Mouse (Mus musculus): ENCODE data around the gene Wbp2.
A peak's percentile ranks its signal among the peaks of the same experiment; 100 is the strongest.
"Not testable (repeated sequence)": the region's sequence is repeated elsewhere in the genome, so short reads cannot be mapped to it uniquely, and the experiment has no call there.

Wbp2 gene

DNA sequence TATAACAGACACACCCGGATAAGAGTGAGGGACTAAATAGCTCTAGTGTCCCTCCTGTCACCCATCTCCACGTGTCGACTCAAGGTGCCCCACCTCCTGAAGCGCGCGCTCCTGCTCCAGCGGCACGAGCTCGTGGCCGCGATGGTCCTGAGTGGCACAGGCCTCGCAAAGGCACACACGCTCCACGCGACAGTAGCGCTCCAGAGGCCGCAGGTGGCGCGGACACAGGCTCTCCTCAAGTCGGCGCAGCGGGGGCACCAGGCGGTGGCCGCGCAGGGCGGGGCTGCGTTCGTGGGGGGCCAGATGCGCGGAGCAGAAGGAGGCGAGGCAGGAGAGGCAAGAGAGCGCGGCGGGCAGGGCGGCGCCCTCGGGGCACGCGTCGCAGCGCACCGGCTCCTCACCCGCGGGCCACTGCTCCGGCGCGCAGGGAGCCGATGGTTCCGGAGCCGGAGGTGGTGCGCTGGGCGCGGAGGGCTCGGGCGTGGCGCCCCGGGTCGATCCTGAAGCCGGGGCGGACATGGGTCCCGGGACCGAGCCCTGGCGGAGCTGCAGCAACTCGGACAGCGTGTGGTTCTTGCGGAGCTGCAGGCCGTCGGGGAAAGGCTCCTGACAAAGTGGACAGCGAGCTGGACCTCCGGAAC, 22.8 kb upstream of the Wbp2 start:
- no peak for DNase-seq (ENCODE audit: low spot score)

DNA sequence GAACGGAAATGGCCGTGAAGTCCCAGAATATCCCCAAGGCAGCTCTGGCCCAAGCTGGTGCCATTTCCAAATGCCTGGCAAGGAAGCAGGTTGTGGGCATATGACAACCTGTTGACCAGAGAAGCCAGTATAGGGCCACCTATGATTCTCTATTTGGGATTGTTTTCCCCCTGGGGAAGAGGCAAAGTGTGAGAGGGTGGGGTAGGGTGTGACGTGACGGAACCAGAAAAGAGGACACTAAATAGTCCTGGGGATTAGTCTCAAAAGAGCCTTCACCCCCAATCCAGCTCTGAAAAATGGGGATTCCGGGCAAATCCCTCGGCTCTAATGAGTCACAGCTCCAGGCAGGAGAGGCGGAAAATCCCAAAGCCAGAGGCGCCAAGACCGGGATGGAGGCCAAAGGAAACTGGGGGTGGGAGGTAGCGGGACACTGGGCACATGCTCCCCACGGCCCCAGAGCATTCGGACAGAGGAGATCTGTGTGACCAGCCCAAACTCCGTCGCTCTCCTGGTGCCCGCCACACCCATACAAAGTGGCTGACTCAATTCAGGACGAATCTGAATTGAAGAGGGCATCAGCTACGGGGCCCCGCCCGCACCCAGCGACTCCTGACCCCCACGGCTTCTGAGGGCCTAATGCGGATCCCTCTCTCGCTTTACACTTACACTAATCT, 21.8 kb upstream of the Wbp2 start:
- peak; percentile 62 for DNase-seq (ENCODE audit: low spot score)

DNA sequence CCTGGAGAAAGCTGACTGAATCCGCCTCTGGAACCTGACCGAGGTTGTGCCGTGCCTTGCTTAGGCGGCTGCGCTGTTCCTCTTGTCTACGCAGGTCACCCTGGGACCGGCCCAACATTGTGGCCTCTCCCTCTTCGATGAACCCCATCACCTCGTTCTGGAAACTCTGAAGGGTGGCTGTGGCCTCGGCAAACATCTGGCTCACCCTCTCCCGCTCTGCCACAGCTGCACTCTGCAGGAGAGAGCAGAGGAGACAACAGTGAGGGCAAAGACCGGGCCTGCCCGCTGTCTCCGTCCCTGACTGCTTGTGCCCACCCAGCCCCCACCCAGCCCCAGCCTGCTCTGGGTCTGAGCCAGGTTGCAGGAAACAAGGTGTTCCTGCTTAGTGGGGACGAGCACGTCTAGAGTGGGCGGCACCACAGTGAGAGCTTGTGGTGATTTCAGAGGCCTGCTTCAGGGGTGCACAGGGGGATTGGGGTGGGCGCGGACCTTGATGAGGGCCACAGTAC, 21.0 kb upstream of the Wbp2 start:
- DNase-seq (ENCODE audit: low spot score), result no peak

DNA sequence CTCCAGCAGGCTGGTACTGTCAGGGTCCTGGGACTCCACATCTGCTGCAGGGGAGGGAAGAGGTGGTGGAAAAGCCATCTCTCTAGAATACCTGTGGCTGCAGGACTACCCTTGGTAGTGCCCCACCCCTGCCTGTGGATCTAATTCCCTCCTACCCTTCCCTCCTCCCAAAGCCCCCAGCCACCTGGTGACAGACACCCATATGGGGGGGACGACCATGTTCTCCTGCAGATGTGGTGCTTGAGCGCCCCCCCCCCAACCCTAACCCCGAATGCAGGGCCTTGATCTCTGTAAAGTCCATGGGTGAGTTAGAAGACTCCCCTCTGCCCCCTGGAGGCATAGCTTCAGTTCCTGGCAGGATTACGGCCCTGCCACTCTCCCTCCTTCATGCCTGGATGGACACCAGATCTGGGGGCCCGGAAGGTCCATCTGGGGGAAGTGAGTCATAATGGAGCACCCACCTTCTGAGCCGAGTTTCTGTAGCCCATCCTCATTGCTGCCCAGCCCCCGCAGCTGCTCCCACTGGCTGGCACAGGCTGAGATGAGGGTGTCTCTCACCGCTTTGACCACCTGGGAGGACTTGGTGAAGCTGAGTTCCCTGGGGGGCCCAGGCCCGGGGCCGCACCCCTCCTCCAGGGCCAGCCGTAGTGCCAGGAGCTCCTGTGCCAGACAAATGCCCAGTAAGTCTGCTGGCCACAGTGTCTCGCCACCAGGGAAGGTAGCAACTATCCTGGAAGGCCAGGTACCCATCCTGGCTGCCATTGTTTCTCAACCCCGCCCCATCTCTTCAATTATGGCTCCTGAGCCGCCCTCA, 20.4 kb upstream of the Wbp2 start:
- DNase-seq (ENCODE audit: low spot score), result no peak

DNA sequence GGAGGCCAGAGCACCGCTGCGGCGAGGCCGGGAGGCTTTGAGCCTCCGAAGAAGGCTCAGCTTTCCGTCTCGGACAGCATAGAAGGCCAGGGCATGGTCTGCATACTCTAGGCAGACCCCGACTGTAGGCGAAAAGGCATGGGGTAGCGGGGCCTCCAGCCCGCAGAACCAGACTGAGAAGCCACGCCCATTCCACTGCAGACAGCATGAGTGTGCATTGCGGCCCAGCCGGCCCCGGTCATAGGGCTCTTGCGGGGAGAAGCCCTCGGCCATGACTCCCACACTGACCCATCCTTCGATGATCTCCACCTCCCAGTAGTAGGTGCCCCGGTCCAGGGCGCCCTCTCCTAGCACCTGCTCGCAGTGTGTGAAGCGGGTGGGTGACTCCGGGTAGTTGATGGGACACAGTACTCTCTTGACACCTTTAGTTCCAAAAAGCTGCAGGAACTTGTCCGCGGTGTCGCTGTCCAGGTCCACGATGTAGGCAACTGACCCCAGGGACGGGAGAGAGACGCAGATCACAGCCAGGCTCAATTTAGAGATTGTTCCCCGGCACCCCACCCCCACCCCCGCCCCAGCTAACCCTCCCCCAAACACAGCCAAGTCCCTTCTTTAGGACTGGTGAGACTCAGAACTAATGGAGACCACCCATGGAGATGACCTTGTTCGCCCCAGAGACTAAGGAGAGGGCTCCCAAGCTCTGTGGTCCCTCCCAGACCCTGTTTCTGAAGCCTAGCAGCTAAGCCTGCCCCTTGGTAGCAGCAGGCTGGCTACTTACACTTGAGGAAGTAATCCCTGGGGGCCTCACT, 19.6 kb upstream of the Wbp2 start:
- no peak for DNase-seq (ENCODE audit: low spot score)

DNA sequence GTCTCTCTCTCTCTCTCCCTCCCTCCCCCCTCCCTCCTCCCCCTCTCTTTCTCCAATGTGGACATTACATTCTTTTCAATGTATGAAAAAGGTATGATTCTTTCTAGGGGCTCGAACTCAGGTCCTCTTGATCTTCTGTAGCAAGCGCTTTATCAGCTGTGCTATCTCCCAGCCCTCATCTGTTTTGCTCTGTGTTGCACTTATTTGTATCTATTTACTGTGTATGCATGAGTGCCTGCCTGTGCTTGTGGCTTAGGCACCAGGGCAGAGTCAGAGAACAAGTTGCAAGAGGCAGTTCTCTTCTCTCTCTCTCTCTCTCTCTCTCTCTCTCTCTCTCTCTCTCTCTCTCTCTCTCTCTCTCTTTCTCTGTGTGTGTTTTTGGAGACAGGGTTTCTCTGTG, 18.3 kb upstream of the Wbp2 start:
- DNase-seq (ENCODE audit: low spot score), result no peak

DNA sequence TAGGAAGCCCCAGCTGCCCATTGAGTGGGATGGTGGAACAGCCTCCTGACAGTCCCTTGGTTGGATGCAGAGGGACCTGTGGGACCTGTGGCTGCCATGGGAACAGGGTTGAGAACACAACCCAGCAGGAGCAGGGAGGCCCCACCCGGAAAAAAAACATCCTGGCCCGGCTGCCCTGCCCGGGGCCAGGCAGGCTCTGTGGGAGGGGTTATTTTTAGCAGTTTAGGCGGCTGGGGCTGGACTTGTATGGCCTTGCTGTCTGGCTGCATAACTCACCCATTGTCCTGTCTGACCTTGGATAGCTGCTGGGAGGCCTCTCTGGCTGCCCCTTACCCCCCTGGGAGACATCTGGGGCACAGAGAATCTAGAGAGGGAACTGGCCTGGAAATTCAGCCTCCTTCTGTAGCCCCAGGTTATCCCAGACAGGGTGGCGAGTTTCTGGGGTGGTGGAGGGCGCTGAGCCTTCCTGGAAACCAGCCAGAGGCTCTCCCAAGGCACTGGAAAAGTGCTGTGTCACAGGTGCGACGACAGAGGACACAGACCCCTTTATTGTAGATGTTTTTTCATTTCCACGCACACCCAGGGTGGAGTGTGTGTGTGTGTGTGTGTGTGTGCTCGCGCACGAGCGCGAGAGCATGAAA, 17.3 kb upstream of the Wbp2 start:
- no peak for DNase-seq (ENCODE audit: low spot score)

DNA sequence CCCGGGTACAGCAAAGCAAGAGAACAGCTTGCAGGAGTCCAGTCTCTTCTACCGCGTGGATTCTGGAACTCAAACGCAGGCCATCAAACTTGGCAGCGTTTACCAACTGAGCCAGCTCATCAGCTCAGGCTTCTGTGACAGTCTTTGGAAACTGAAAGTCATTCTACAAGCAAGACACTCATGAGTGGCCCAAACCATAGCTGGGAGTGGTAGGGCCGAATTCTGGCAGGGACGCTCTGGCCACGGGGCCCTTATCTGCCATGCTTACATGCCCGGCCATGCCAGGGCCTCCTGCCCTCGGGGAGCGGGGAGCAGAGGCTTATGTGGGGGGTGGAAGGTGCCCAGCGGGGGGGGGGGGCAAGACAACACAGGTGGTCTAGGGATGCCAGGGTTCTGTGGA, 16.8 kb upstream of the Wbp2 start:
- no peak for DNase-seq (ENCODE audit: low spot score)

DNA sequence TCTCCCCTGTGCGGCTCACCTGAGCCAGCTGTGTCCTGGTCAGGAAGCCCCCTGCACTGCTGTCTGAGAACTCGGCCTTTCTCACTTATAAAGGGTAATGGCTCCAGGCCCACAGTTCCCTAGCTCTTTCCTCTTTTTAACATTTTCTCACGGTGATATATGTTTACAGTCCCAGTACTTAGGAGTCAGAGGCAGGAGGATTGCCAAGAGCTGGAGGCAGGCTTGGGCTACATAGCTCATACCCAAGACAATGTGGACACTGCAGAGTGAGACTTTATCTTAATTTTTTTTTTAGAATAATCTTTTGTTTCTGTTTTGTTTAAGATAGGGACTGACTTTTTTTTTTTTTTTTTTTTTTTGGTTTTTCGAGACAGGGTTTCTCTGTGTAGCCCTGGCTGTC, 15.7 kb upstream of the Wbp2 start:
- DNase-seq (ENCODE audit: low spot score), result no peak

DNA sequence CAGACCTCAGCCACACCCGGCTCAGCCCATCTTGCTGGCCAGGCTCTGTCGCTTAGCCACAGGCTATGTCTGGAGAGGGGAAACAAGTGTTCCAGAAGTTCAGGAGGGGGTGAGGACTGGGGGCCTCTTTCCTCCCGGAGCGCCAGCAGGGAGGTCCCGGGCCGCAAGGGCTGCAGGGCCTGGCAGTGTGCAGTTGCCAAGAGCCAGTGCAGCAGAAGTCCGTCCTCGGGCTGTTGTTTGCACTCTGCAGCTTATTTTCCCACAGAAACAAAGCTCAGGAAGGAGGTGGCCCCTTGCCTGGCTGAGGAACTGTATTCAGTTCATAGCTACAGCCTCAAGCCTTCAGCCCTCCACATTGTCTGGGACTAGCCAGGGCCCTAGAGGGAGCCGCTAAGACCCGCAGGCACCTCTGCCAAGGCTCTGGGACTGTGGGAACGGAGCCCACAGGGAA, 15.2 kb upstream of the Wbp2 start:
- no peak for DNase-seq (ENCODE audit: low spot score)

DNA sequence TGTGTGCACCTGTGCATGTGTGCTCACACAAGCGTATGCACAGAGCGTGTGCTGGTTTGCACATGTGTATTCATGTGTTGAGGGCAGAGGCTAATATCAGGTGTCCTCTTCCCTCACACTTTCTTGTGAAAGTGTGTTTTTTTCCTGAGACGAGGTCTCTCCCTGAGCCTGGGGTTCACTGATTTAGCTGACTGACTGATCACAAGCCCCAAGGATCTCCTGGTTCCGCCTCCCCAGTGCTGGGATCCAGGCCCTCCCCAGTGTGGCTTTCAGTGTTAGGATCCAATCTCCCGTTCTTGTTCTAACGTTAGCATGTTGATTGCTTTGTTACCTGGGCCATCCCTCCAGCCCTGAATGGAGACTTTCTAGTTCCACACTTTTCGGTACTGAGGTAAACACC, 14.0 kb upstream of the Wbp2 start:
- no peak for DNase-seq (ENCODE audit: low spot score)

DNA sequence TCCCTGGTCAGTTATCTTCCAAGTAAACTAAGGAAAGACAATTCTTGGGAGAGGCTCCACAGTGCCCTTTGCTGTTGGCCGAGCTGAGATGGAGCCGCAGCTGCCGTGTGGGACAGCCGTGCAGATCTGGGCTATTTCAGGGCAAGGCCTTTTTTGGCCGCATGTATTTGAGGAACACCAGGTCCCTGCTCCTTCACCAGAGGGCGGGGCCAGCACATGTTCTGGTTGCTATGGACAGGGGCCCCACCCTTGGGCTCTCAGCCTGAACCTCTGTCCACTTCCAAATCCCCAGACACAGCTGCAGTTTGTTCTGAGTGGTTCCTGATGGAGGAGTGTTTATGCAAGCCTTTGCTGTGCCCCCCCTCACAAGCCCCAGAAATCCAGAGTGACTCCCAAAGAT, 13.6 kb upstream of the Wbp2 start:
- DNase-seq (ENCODE audit: low spot score), result peak; percentile 56

DNA sequence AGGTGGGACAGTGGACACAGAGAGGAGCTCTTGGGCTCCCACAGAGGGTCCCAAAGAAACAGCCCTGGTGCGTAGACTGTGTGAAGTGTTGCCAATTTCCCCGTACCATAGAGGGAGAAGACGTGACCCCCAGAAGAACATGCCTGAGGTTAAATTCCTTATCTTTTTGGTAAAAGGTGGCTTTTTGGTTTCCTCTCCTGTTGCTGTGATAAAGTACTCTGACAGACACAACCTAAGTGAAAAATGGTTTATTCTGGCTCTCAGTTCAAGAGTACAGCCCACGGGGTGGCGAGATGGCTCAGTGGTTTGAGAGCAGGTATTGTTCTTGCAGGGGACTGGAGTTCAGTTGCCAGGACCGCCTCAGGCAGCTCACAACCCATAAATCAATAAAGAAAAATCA, 12.7 kb upstream of the Wbp2 start:
- no peak for DNase-seq (ENCODE audit: low spot score)

DNA sequence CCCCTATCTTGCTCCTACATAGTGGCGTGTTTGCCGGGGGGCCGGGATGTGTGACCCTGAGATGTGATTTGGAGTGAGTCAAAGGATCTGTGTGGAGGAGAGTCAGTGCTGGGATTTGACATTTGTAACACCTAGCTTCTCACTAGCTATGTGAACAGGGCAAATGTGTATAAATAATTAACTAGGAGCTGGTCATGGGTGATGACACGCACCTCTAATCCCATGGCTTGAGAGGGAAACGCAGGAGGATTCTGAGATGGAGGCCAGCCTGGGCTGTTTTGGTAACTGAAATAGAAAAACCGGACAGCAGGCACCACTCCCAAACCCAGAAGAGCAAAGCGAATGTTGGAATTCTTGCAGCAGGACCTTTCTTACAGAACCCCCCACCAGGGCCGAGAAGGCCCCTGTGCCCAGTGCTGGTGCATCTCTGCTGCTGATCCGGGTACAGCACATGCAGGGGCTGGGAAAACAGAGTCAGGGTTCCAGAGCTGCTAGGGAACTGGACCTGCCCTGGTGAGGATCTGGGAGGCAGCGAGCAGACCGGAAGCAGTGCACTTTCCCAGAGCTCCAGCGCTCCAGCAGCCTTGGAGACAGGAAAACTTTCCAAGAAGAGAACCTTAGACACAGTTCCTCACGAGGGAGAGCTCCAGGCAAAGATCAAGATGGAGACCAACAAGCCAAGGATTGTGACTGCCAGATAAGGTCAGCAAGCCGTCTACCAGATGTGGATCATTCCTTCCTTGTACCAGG, 12.1 kb upstream of the Wbp2 start:
- DNase-seq (ENCODE audit: low spot score), result no peak

DNA sequence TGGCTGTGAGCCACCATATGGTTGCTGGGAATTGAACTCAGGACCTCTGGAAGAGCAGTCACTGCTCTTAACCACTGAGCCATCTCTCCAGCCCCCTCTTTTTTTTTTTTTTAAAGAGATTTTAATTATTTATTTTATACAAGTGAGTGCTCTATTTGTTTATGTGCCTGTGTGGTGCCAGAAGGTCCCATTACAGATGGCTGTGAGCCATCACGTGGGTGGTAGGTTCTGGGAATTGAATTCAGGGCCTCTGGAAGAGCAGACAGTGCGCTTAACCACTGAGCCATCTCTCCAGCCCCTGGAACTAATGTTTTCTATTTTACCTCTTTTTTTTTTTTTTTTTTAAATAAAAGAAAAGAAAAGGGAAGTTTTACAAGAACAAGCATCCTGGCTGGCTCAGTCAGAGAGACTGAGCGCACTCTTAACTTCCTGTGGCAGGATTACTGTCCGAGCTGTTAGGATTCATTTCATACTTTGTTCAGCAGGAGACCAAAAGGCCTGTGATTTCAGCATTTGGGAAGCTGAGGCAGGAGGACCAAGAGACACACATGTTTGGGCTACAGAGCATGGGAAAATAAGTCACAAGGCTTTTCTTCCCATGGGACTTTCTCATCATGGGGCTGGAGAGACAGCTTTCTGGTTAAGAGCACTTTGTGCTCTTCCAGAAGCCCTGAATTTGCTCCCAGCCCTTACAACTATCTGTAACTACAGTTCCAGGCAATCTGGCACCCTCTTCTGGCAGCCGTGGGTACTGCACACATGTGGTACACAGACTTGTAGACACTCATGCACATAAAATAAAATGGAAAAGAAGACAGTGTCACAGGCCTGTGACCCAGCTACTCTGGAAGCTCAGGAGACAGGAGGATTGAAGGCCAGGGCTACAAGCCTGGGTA, 9.7 kb upstream of the Wbp2 start:
- no peak for DNase-seq (ENCODE audit: low spot score)

DNA sequence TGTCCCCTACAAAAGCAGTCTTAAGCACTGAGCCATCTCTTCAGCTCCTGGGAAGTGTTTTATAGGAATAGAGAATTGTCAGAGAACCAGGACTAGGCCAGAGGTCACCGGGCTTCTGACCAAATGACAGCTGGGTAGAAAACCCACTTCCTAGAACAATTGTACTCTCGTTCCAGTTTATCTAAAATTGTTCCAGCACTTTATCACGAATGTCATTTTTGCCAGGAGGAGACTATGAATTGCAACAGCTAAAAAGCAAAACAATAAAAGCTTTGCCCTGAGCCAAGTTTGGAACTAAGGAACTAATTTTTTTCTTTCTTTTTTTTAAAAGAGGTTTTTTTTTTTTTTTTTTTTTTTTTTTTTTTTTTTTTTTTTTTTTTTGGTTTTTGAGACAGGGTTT, 8.8 kb upstream of the Wbp2 start:
- DNase-seq (ENCODE audit: low spot score), result no peak

DNA sequence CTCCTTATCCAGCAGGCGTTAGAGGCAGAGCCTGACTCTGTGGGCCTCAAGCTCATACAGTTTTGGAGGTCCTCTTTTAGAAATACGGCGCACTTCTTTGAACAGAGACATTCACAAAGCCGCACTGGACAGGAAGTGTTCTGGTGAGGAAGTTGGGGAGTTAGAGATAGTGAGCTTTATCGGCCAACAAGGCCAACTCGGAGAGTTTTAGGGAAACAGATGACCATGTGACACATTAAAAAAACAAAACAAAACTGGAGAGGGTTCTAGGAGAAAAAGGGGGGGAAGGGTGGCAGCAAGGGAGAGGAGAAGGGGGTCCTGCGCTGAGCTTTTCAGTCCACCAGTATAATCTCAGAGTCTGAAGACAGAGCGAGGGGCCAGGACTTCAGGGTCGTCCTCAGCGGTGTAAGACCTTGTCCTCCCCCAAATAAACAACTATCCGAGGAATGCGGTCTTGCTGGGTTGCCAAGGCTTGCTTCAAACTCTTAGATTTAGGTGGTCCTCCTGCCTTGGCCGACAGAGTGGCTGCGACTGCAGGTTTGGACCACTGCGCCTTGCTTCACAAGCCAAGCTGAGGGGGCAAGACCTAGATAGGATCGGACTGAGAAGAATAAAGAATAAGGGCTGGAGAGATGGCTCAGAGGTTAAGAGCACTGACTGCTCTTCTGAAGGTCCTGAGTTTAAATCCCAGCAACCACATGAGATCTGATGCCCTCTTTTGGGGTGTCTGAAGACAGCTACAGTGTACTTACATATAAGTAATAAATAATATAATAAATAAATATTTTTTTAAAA, 7.2 kb upstream of the Wbp2 start:
- no peak for DNase-seq (ENCODE audit: low spot score)

DNA sequence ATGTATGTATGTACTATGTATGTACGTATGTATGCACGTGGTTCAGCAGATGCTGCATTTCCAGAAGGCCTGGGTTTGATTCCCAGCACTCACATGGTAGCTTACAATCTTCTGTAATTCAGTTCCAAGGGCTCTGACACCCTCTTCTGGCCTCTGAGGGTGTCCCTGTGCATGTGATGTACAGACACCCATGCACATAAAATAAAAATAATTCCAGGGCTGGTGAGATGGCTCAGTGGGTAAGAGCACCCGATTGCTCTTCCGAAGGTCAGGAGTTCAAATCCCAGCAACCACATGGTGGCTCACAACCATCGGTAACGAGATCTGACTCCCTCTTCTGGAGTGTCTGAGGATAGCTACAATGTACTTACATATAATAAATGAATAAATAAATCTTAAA, 6.2 kb upstream of the Wbp2 start:
- not testable (repeated sequence) for DNase-seq (ENCODE audit: low spot score)

DNA sequence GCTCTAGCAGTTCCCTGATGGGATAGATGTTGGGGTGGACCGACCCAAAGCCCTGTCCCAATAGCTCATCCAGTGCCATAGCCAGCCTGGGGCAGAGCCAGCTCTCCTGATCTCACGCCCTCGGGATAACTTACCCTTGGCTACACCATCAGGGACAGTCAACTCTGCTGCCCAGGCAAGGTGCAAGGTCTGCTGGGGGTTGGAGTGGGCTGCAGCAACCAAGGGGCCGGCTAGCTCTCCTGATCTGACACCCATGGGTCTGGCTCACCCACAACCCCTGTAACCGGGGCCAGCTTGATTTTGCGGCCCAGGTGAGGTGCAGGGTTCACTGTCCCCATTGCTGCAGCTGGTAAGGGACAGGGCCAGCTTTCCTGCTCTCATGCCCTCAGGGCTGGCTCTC, 4.8 kb upstream of the Wbp2 start:
- DNase-seq (ENCODE audit: low spot score), result no peak
